Mouse (Mus musculus) heart, embryonic 14.5 days (tissue): ENCODE measurements around the gene Prss8. TPM values are rescaled to one million over a fixed set of nuclear protein-coding genes. Genes with fewer than 3 reads are reported as not detected.

ENCODE experiments used
- ATAC-seq: fragments of 200-750 bp; cut with Nextera tagmentation; 2 replicates; pipeline ENCODE4 v1.8.0; 2017; ENCODE audit warnings: low read depth, moderate TSS enrichment; ENCODE audit not compliant: insufficient number of reproducible peaks, insufficient read depth, low FRiP score
- H3K27ac ChIP-seq, 2 experiments: fragments of 200-500 bp in 1 of 2; fragments of 300-500 bp in 1 of 2; sonication (generic) in 1 of 2; replicated peaks in 1 of 2; 2 replicates each; pipeline ENCODE4 v1.5.1; 2012 to 2014; ENCODE audit warnings: low read depth in 2 of 2, low read length in 2 of 2, control low read depth in 1 of 2, mild to moderate bottlenecking in 1 of 2, mixed read lengths in 1 of 2; ENCODE audit not compliant: control insufficient read depth in 1 of 2, insufficient read depth in 1 of 2
- H3K27me3 ChIP-seq: fragments of 300-500 bp; sonication (generic); 2 replicates; pipeline ENCODE4 v1.6.1; 2014; ENCODE audit warnings: mild to moderate bottlenecking, low read length, control low read depth; ENCODE audit not compliant: control insufficient read depth, insufficient read depth
- H3K36me3 ChIP-seq: fragments of 300-500 bp; sonication (generic); 2 replicates; pipeline ENCODE4 v1.6.1; 2014; ENCODE audit warnings: mild to moderate bottlenecking, control low read depth, low read length, mixed read lengths; ENCODE audit not compliant: control insufficient read depth, insufficient read depth
- H3K4me1 ChIP-seq, 2 experiments: fragments of 200-500 bp in 1 of 2; fragments of 300-500 bp in 1 of 2; sonication (generic) in 1 of 2; 2 replicates each; pipeline ENCODE4 v1.6.1; 2012 to 2014; ENCODE audit warnings: low read length in 2 of 2, control low read depth in 1 of 2, mixed read lengths in 1 of 2; ENCODE audit not compliant: control insufficient read depth in 2 of 2, insufficient read depth in 2 of 2
- H3K4me2 ChIP-seq: fragments of 300-500 bp; sonication (generic); 2 replicates; pipeline ENCODE4 v1.6.1; 2014; ENCODE audit warnings: mild to moderate bottlenecking, low read length
- H3K4me3 ChIP-seq, 2 experiments: fragments of 200-500 bp in 1 of 2; fragments of 300-500 bp in 1 of 2; sonication (generic) in 1 of 2; 2 replicates each; pipeline ENCODE4 v1.5.1; 2012 to 2014; ENCODE audit warnings: low read length in 2 of 2, mild to moderate bottlenecking in 2 of 2, control low read depth in 1 of 2, low read depth in 1 of 2, moderate library complexity in 1 of 2; ENCODE audit not compliant: control insufficient read depth in 1 of 2, insufficient read depth in 1 of 2
- H3K9ac ChIP-seq: fragments of 300-500 bp; sonication (generic); 2 replicates; pipeline ENCODE4 v1.6.1; 2014; ENCODE audit warnings: mild to moderate bottlenecking, low read length
- H3K9me3 ChIP-seq: fragments of 300-500 bp; sonication (generic); 2 replicates; pipeline ENCODE4 v1.6.1; 2016; ENCODE audit warnings: low read length, control low read depth; ENCODE audit not compliant: control insufficient read depth
- WGBS: fragments of 180-500 bp; shearing (Covaris S2); extraction: QIAGEN DNeasy Blood & Tissue Kit; methylation state at CpG from one replicate; pipeline ENCODE4 v1.1.7; 2014; 5-methylcytosine and 5-hydroxymethylcytosine counted together
- polyA plus RNA-seq: library from polyadenylated mRNA; unstranded; fragments of >200 nt; fragmentation: Nextera tagmentation; extraction: Ambion mirVana; gene quantifications from 2 replicates; pipeline ENCODE4 v1.2.1, GENCODE M21; 2014

Prss8 gene
- polyA plus RNA-seq, 1 experiment from 2014 or later: 0.62 TPM

DNA sequence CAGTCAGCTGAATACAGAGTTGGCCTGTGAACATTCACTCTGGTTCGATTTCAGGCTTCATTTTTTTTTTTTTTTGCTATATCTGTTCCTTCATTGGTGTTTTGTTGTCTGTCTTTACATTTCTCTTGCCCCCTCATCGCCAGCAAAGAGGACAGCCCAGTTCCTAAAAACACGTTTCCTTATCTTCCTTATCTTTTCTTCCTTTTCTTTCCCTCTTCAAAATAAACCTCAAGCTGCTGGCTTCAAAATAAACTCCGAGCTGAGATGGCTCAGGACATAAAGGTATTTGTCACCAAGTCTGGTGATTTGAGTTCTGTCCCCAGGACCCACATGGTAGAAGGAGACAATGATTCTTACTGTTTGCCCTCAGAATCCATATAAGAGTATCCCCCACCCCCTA, 17.0 kb downstream of the Prss8 start:
- Histone ChIP-seq H3K4me2 (peak overlapping the region; percentile 91), H3K27ac (peak overlapping the region in 1 of 2 experiments; percentile 80; a peak in 1 of 4 replicates)
- 15% methylated on average over 4 of the region's 4 CpGs for WGBS

DNA sequence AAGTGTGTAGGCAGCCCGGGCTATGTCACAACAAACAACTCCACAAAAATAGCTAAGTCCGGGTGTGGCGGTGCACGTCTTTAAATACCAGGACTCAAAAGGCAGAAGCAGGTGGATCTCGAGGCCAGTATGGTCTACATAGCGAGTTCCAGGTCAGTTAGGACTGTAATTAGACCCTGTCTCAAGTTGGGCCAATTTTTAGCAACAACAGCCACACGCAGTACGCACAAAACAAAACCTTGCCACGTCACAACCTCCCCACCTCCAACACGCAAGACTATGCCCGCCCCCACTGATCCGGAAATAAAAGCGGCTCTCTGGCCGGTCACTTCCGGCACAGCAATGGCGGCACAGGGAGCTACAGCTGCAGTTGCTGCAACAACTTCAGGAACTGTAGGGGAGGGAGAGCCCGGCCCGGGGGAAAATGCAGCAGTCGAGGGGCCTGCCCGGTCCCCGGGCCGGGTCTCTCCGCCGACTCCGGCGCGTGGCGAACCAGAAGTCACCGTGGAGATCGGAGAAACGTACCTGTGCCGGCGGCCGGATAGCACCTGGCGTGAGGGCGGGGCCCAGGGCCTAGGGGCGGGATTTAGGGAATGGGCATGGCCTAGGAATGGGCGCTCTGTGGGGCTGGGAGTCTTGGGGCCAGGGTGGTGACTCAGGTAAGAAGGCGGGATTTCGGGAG, 17.6 kb downstream of the Prss8 start, which contains the start of gene Kat8:
TSS of gene Kat8 (plus strand) at position 327 of the 682 bp plus-strand sequence.
- Histone ChIP-seq H3K4me3 (peak within 1 kb of the TSS; percentile 66 to 100), H3K36me3 (peaks cover 51% of the 10 kb centered on the region), H3K27ac (peak within 1 kb of the TSS; percentile 80 to 92), H3K4me1 (peaks cover 2 to 8% of the 10 kb centered on the region in 2 experiments; a peak in 3 of 4 replicates), H3K27me3 (no peaks in the 10 kb centered on the region), H3K4me2 (peak within 1 kb of the TSS; percentile 91), H3K9me3 (no peaks in the 10 kb centered on the region), H3K9ac (peak within 1 kb of the TSS; percentile 89)
- under 1% methylated on average over 40 of the region's 40 CpGs for WGBS
- ATAC-seq: peak; percentile 87

More for the DNA sequence above, 17.0 kb downstream of the Prss8 start:
- Histone ChIP-seq H3K4me1 (peaks cover 2 to 8% of the 10 kb centered on the region in 2 experiments; a peak in 3 of 4 replicates), H3K4me3 (peak overlapping the region; percentile 66 to 100), H3K27me3 (no peaks in the 10 kb centered on the region), H3K9me3 (no peaks in the 10 kb centered on the region), H3K36me3 (peaks cover 49% of the 10 kb centered on the region), H3K9ac (peak overlapping the region; percentile 89)
- no peak for ATAC-seq

DNA sequence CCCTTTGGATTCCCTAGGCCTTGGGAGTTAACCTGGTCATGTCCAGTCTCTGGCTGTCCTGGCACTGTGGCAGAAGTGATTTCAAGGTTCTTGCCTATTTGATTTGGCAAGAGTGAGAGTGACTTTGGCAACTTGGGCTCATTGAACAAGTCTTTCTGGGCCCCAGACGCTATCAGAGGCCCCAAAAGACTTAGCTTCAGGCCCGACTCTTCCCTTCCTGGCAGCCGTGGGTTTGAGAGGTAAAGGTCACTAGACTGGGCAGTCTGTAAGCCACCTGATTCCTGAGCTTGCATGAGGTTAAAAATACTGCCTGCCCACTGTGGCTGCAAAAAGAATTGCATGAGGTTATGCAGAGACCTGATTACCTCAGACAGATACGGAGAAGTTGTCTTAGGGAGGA, 21.2 kb downstream of the Prss8 start:
- Histone ChIP-seq H3K4me3 (no peak overlapping the region), H3K36me3 (peaks cover 51% of the 10 kb centered on the region), H3K9me3 (no peaks in the 10 kb centered on the region), H3K9ac (no peak overlapping the region), H3K27ac (no peak overlapping the region), H3K4me2 (no peak overlapping the region), H3K27me3 (no peaks in the 10 kb centered on the region), H3K4me1 (peaks cover 7 to 14% of the 10 kb centered on the region in 2 experiments)
- ATAC-seq: no peak
- WGBS: 84% methylated on average over 4 of the region's 4 CpGs

DNA sequence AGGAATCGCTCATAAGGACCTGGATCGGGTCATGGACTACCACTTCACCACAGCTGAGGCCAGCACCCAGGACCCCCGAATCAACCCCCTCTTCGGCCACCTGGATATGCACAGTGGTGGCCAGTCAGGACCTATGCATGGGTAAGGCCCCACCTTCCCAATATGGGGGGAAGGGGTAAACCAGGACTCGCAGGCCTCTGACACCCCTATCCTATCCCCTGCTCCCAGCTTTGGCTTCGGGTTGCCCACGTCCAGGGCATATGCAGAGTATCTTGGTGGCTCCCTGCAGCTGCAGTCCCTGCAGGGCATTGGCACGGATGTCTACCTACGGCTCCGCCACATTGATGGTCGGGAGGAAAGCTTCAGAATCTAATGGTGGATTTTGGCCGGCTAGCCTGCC, 22.0 kb downstream of the Prss8 start:
- H3K4me3 ChIP-seq: no peak overlapping the region
- peaks cover 7 to 10% of the 10 kb centered on the region in 2 experiments for H3K4me1 ChIP-seq
- H3K36me3 ChIP-seq: peaks cover 51% of the 10 kb centered on the region
- ATAC-seq: no peak
- no peak overlapping the region for H3K4me2 ChIP-seq
- H3K9me3 ChIP-seq: no peaks in the 10 kb centered on the region
- 93% methylated on average over 12 of the region's 12 CpGs for WGBS
- no peak overlapping the region for H3K27ac ChIP-seq
- H3K27me3 ChIP-seq: no peaks in the 10 kb centered on the region
- H3K9ac ChIP-seq: no peak overlapping the region

DNA sequence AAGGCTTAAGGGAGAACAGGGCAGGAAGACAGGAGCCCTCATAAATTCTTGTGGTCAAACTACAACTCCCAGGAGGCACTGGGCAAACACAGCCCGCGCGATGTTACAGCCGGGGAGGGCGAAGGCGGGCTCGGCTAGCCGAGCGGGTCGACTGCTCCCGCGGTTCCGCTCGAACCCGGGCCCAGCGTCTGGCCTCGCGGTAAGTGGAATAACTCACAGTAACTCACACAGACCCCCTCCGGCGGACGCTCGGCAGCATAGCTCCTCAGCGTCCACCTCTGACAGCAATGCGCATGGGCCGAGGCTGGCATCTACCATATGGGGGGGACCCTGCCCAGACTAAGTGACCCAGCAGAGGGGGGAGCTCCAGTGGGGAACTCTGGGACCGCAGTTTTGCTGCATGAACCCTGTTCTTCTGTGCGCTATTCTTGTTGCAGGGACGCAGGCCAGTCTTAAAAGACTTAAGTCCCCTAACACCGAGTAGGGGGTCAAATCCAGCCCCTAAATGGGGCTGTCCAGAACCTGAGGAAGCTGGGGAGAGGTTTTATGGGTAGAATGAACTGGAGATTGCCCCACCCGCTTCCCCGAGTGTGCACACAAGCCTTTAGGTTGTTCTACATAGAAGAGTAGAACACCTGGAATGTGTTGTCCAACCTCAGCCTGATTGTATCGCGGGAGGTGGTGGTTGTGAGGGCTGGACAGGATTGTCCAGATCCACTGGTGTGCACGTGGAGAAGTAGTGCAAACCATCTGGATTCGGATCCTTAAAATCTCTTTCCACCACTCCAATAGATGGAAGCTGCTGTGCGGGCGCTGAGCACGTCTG, 25.7 kb downstream of the Prss8 start, which contains the start of gene Bckdk:
TSS of gene Bckdk (plus strand) at position 112 of the 826 bp plus-strand sequence.
- peak within 1 kb of the TSS; percentile 79 to 84 for H3K27ac ChIP-seq
- H3K4me3 ChIP-seq: peak within 1 kb of the TSS; percentile 59 to 94
- ATAC-seq: peak; percentile 78
- H3K9me3 ChIP-seq: no peaks in the 10 kb centered on the region
- peak within 1 kb of the TSS; percentile 79 for H3K9ac ChIP-seq
- WGBS: 9% methylated on average over 38 of the region's 38 CpGs
- H3K27me3 ChIP-seq: no peaks in the 10 kb centered on the region
- H3K4me2 ChIP-seq: peak within 1 kb of the TSS; percentile 93
- H3K36me3 ChIP-seq: peaks cover 41% of the 10 kb centered on the region
- peaks cover 5 to 6% of the 10 kb centered on the region in 2 experiments; a peak in 3 of 4 replicates for H3K4me1 ChIP-seq

DNA sequence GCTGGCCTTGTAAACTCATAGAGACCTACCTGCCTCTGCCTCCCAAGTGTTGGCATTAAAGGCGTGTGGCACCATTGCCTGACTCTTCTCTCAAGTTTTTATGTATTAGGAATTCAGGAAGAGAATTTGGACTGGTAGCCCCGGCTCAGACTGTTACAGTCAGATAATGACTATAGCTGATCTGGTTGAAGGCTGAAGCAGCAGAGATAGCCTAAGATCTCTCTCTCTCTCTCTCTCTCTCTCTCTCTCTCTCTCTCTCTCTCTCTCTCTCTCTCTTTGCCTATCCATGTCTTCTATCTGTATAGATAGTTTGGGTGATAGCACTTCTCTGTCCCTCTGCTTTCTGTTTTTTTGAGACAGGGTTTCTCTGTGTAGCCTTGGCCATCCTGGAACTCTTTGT, 28.1 kb downstream of the Prss8 start:
- no peak overlapping the region for H3K27ac ChIP-seq
- H3K36me3 ChIP-seq: peaks cover 17% of the 10 kb centered on the region
- no peak overlapping the region for H3K9ac ChIP-seq
- H3K4me3 ChIP-seq: no peak overlapping the region
- H3K4me1 ChIP-seq: peaks cover 5 to 6% of the 10 kb centered on the region in 2 experiments; a peak in 3 of 4 replicates
- no peaks in the 10 kb centered on the region for H3K27me3 ChIP-seq
- no peaks in the 10 kb centered on the region for H3K9me3 ChIP-seq
- no peak overlapping the region for H3K4me2 ChIP-seq
- WGBS: 74% methylated on average over 2 of the region's 2 CpGs
- ATAC-seq: no peak

DNA sequence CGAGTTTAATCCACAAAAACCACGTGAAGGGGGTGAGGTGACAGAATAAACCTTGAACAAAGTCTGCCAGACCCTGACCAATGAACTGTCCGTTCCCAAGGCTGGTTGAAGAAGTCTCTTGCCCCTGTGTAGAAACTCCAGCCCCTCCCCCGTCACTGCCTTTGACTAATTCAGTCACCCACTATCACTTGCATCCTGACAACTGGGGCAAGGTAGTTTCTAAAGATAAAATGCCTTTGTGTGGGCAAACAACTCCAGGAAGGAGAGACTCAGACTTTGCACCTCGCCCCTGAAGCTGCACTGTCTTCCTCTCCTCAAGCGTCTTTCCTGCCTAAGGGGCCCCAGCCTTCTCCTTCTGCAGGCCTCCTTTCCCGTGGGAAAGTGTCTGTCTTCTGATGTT, 29.9 kb downstream of the Prss8 start:
- no peaks in the 10 kb centered on the region for H3K36me3 ChIP-seq
- no peaks in the 10 kb centered on the region for H3K9me3 ChIP-seq
- H3K4me2 ChIP-seq: no peak overlapping the region
- no peak overlapping the region for H3K4me3 ChIP-seq
- H3K9ac ChIP-seq: no peak overlapping the region
- no peak overlapping the region for H3K27ac ChIP-seq
- 38% methylated on average over 7 of the region's 7 CpGs for WGBS
- H3K27me3 ChIP-seq: no peaks in the 10 kb centered on the region
- ATAC-seq: no peak
- peaks cover 5 to 6% of the 10 kb centered on the region in 2 experiments; a peak in 3 of 4 replicates for H3K4me1 ChIP-seq
